Mouse (Mus musculus) heart, postnatal 25 days (tissue): ENCODE results near the gene Sema3a. TPM values are rescaled to one million over a fixed set of nuclear protein-coding genes. Genes with fewer than 3 reads are reported as not detected.

Experiments used
- DNase-seq: peaks from one replicate; pipeline ENCODE4 v3.0.0; 2022; ENCODE audit warnings: low spot score
- intact Hi-C: fragments of 180-260 bp; cut with DNase I; formaldehyde crosslinking; loops from one replicate; pipeline ENCODE4 v1.15.1; 2025
- total RNA-seq, 2 experiments: library from RNA; stranded (reverse); gene quantifications; 2 replicates each; pipeline ENCODE4 v1.2.3; 2021

The Sema3a gene
- total RNA-seq, 2 experiments from 2014 or later: 1.7 to 2.3 TPM

- no peak for DNase-seq
- intact Hi-C loops: no loop called here
Observed at GRCm38 (mm10) chr5:13313977-13314376, 188.8 kb downstream of the Sema3a start.

- intact Hi-C loops: no loop called here
- no peak for DNase-seq
Observed at GRCm38 (mm10) chr5:13318728-13319429, 193.7 kb downstream of the Sema3a start.

GRCm38 (mm10) chr5:13320138-13320537 lies 194.9 kb downstream of the Sema3a start:
- intact Hi-C loops: no loop called here
- DNase-seq: no peak

GRCm38 (mm10) chr5:13327281-13327680 lies 202.1 kb downstream of the Sema3a start:
- intact Hi-C loops: no loop called here
- no peak for DNase-seq

- DNase-seq: no peak
- intact Hi-C loops: no loop called here
Observed at GRCm38 (mm10) chr5:13331412-13331811, 206.2 kb downstream of the Sema3a start.

DNA sequence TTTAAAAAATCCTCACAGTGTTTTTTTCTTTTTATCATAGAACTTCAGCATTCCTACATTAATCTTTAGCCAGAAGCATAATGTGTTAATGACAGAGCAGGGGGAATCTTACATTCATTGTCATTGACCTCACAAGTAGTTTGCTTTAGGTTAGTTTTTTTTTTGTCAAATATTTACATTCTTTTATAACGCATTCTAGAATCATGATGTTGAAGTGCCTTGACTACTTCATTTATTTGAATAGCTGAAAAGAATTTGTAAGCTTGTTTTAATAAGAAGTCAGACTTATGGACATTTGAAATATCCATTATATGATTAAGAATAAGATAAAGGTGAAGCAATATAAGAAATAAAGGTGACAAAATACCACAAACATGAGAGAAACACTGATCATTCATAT lies 212.5 kb downstream of the Sema3a start:
- DNase-seq: no peak

DNA sequence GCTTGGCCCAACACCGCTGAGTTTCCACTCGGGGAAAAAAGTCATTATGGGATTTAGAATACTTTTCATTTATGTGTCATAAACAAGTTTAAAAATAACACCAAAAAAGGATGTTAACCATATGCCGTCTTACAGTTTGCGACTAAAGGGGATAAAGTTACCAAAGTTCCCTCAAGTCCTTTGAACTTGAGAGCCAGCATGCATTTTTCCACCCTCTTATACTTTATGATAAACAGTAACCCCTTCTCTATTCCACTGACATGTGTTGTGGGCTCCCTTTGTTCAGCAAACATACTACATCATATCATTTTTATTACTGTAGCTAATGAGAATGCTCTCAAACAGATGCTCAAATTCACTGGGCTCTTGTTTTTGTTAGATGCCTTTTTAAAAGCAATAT lies 221.9 kb downstream of the Sema3a start:
- DNase-seq: no peak
- intact Hi-C loops: no loop called here

More for the DNA sequence above, 212.5 kb downstream of the Sema3a start:
- intact Hi-C loops: no loop called here

GRCm38 (mm10) chr5:13351611-13352010 lies 226.4 kb downstream of the Sema3a start:
- intact Hi-C loops: no loop called here
- DNase-seq: no peak

GRCm38 (mm10) chr5:13352995-13353394 lies 227.8 kb downstream of the Sema3a start:
- no peak for DNase-seq
- intact Hi-C loops: no loop called here

DNA sequence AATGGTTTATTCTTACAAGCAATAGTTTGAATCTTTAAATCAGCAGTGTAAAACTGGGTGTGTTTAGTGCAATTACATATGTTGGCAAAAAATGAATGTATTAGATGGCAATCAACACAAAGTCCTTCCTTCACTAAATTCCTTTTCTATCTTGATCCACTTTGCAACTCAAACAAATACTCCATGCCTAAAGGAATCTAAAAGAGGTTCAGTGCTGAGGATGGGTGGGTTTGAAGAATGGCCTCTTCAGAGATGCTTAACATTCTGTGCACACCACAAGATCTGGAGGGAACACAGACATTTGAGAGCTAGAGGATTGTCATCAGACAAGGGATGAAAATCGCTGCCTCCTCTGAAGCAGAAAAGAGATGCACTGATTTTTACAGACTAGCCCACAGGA lies 228.3 kb downstream of the Sema3a start:
- DNase-seq: no peak
- intact Hi-C loops: no loop called here

DNA sequence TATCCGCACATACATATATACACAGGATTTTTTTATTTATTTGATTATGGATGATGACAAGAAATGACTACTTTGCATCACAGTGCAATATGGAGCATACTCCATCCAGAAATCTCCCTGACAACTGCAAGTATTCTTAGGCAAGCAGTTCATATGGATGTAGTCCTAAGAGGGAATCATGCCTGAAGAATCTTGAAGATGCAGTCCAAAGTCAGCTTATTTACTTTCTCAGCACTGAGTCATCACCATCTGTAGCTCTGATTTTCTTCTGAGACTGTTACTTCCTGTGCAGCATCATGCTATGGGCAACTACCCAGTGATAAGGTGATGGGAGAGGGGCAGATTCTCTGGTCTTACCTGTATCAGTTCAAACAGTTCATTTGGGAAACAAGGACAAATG lies 229.7 kb downstream of the Sema3a start:
- DNase-seq: no peak
- intact Hi-C loops: no loop called here

DNA sequence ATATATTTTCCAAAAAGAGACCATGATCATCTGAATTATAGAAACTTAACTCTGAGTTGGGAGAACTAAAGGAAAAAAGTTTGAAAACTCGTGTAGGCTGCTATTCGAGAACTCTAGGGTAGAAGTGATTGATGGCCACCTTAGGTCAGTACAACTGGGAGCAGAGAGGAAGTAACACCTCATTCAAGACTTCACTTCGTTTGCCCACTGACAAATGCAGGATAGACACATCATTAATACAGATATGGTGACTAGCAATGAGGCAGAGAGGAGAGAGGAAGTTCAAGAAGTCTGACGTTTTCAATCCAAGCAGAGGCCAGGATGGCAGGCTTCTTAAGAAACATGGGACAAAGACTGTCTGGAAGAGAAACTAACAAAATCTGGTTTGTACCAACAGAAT lies 233.6 kb downstream of the Sema3a start:
- intact Hi-C loops: no loop called here
- DNase-seq: no peak

DNA sequence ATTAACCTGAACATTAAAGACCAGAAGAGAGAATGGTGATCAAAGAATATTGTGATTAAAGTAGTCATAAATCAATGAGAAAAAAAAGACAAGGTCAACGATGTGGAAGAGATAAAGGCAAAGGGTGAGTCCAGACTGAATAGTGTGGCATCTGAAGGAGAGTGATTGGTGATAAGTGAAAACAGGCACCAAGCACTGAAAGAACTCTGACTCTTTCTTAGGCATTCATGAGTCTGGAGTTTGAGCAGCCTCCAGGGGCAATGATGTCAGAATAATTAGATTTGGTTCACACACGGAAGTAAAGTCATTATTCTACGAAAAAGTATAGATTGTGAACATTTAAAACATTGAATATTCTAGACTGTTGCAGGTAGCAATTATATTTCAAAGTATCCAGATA lies 235.5 kb downstream of the Sema3a start:
- DNase-seq: no peak

GRCm38 (mm10) chr5:13365108-13365507 lies 239.9 kb downstream of the Sema3a start:
- intact Hi-C loops: no loop called here

More for the DNA sequence above, 235.5 kb downstream of the Sema3a start:
- intact Hi-C loops: no loop called here

DNA sequence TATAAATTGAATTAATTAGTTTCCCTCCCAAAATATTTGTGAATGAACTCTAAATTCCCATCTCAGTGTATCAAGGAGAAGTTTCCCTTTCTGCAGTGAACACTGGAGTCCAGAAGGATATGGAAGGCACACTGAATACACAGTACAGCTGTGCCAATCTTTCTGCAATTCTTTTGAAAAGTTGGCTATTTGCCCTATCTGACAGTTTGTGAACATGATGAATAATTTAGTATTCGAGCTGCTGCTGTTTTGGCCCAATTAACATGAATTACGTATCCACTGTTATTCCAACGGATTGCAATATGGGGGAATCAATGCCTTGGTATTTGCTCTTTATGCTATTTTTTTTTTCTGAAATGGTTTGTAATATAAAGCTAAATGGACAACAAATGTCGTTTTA lies 254.0 kb downstream of the Sema3a start:
- intact Hi-C loops: no loop called here
- DNase-seq: no peak

More at GRCm38 (mm10) chr5:13365108-13365507, 239.9 kb downstream of the Sema3a start:
- no peak for DNase-seq

DNA sequence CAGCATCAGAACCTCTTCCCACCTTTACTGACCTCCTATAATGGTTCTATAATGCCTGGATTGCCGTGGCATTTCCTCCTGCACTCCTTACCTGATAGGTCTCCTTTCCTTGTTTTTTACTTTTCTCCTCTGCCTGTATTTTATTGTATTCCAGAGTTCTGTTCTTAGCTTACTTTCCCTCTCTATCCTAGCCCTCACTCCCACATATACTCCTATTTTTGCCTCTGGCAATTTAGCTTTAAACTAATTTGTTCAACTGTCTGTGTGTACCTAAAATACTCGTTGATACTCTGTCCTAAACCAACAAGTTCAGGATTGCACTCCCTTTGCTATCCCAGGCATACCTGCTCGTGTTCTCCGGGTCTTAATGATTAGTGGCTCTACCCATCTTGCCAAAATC lies 258.8 kb downstream of the Sema3a start:
- intact Hi-C loops: no loop called here
- no peak for DNase-seq

DNA sequence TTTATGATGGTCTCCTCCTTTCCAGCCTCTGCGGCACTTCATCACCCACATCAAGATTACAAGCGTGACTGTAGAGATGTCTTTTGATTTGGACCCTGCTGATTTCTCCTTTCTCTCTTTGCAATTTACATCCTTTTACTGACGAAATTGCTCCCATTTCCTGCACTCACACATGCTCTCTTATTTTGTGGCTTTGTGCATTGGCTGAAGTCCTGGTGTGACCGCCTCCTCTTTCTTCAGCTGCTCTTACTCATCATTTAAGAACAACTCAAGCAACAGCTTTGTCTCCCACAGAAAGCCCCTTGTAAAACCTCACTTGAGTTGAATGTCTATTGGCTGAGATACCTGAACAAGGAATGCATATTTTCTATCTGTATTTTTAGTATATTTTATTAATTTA lies 259.5 kb downstream of the Sema3a start:
- no peak for DNase-seq
- intact Hi-C loops: no loop called here

- intact Hi-C loops: no loop called here
- no peak for DNase-seq
Observed at GRCm38 (mm10) chr5:13386603-13387002, 261.4 kb downstream of the Sema3a start.

- DNase-seq: no peak
- intact Hi-C loops: no loop called here
Observed at GRCm38 (mm10) chr5:13387679-13388078, 262.5 kb downstream of the Sema3a start.

DNA sequence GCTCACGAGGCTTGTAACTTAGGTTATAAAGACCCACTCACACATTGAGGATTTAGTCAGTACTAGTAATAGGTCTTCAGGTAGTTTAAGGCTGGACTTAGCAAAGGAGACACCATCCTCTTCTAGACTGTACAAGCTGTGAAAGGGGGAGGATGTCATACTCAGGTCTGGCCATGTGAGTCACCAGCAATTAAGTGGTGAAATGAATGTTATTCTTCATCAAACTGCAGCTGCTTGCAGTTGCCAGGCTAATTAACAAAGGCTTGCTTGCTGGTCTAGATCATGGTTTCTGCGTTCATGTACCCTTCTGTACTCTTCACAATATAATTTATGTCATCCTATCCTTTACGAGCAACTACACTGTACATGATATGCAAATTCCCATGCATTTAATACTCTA lies 264.8 kb downstream of the Sema3a start:
- intact Hi-C loops: loop anchor here (10.0 kb wide), 1 partner anchor 825 kb away; no protein-coding TSS in a partner anchor
- DNase-seq: no peak

DNA sequence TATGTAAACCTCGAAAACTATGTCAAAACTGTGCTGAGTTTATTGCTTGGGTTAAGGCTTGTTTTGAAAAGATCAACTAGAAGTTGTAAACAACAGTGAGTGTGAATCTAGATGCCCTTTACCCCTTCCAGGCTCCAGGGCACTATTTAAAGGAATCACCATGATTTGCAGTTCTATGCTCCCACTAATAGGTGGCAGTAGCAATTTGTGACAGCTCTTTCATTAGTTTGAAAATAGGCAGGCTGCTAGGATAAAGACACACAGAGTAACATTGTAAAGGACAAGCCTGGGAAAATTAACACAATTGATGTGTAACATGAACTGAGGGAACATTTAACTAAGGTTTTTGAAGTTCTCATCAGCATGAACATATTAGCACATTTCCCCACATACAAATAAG lies 280.2 kb downstream of the Sema3a start:
- DNase-seq: no peak

GRCm38 (mm10) chr5:13406131-13406530 lies 280.9 kb downstream of the Sema3a start:
- no peak for DNase-seq
- intact Hi-C loops: loop anchor here (5.0 kb wide), 1 partner anchor 66 kb away; no protein-coding TSS in a partner anchor

More for the DNA sequence above, 280.2 kb downstream of the Sema3a start:
- intact Hi-C loops: loop anchor here (2.0 to 5.0 kb wide), 3 partner anchors 67 to 223 kb away; no protein-coding TSS in a partner anchor
